Mouse (Mus musculus) embryonic fibroblast, embryonic 13.5 days (primary cell): Measurements from ENCODE around the gene Plrg1. TPM values are rescaled to one million over a fixed set of nuclear protein-coding genes. Genes with fewer than 3 reads are reported as not detected.
A peak's percentile ranks its signal among the peaks of the same experiment; 100 is the strongest.

Experiments used
- H3K27ac ChIP-seq: 2 replicates; pipeline ENCODE4 v1.5.1; 2012; ENCODE audit warnings: low read length, control low read depth, inconsistent platforms; ENCODE audit not compliant: insufficient read depth
- H3K4me1 ChIP-seq: 2 replicates; pipeline ENCODE4 v1.6.1; 2011; ENCODE audit warnings: low read length; ENCODE audit not compliant: control insufficient read depth, insufficient read depth
- H3K4me3 ChIP-seq: 2 replicates; pipeline ENCODE4 v1.5.1; 2011; ENCODE audit warnings: mild to moderate bottlenecking, control low read depth, low read length; ENCODE audit not compliant: insufficient read depth
- CTCF ChIP-seq: IDR thresholded peaks from 2 replicates; pipeline ENCODE4 v1.5.1; 2011; ENCODE audit warnings: mild to moderate bottlenecking, control low read depth, low read length, moderate library complexity, borderline replicate concordance; ENCODE audit not compliant: insufficient read depth
- POLR2A ChIP-seq: IDR thresholded peaks from 2 replicates; pipeline ENCODE4 v1.6.1; 2011; ENCODE audit warnings: low read depth, mild to moderate bottlenecking, control low read depth, low read length, moderate library complexity
- polyA plus RNA-seq: library from polyadenylated mRNA; stranded (reverse); fragments of >200 nt; gene quantifications from 2 replicates; pipeline ENCODE4 v1.2.4, GENCODE M21; 2011; ENCODE audit warnings: low read depth; ENCODE audit not compliant: missing spikeins, insufficient read length

Gene Plrg1
- polyA plus RNA-seq, 1 experiment: 51.1 TPM

DNA sequence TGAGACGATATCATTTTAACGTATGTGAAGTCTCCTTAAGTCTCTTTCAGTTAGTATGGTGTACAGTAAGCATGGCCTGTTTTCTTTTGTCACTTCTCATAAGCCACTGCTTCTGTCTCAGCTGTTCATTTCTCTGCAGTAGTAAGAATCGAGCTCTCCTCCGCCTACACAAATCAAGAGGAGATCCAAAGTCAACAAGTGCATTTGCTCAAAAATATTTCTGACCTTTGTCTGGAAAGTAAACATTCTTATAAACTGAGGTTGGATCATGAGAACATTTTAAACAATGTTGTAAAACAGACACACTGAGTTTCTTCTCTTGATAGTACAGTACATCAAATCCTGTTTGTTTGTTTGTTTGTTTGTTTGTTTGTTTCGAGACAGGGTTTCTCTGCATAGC, 4.7 kb upstream of the Plrg1 start:
- H3K4me3 ChIP-seq: no peak overlapping the region
- no peaks in the 10 kb centered on the region for H3K4me1 ChIP-seq
- H3K27ac ChIP-seq: no peak overlapping the region
- TF ChIP-seq CTCF (no peak), POLR2A (no peak)

DNA sequence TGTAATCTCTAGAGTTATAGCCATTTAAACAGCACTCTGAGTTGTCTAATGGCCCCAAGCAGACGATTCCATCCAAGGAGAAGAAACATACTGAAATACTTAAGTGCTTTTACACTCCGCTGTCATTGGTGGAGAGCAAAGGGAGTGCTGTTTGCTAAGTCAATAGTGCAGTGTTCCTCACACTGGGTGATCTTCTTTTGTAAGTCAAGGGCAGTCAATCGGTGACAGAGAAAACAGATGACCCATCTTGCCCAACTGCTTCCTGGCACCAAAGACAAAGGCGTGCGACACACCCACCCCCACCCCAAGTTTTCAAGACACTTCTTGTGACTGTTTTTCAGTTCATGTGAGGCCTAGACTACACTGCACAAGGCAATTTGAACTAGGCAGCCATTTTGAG, 3.2 kb upstream of the Plrg1 start:
- Histone ChIP-seq H3K4me3 (no peak overlapping the region), H3K4me1 (peaks cover 2% of the 10 kb centered on the region; the same call in 1 of the 2 replicates), H3K27ac (no peak overlapping the region)
- TF ChIP-seq POLR2A (no peak), CTCF (no peak)

DNA sequence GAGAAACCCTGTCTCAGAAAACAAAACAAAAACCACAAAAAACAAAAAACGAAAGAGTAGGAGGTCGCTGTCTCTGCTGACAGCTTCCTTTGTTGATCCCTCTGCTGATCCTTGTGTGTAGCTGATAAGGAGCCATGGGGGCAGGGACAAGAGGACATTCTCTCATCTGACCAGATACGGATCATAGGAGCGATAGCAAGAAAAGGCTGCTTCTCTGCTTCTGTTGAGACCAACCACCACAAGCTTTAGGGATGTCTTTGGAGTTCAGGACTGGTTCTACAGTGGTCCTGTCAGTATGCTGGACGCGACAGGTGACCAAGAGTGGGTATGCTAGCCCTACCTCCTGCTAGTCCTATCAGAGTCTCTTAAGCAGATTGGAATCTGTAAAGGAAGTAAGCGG, 2.2 kb upstream of the Plrg1 start:
- TF ChIP-seq POLR2A (no peak), CTCF (no peak)
- Histone ChIP-seq H3K27ac (no peak overlapping the region), H3K4me1 (peaks cover 2% of the 10 kb centered on the region; the same call in 1 of the 2 replicates), H3K4me3 (no peak overlapping the region)

DNA sequence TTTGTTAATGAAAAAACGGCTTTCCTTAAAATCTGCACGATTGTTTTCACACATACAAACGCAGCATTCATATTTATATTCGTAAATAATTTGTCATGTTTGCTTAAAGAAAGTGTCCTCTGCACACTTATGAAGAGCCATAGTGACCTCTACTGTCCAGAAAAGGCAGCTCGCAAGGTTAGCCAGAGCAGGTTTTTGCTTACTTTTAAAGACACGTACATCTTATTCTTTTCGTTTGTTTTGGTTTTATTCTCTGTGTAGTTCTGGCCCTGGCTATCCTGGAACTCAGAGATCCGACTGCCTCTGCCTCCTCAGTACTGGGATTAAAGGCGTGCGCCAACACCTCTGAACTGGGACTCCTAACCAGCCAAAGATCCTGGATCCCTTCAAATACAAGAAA, 1.6 kb upstream of the Plrg1 start:
- TF ChIP-seq POLR2A (no peak), CTCF (peak; percentile 2; the same call in 1 of the 2 replicates)
- peaks cover 2% of the 10 kb centered on the region; the same call in 1 of the 2 replicates for H3K4me1 ChIP-seq
- no peak overlapping the region for H3K4me3 ChIP-seq
- H3K27ac ChIP-seq: no peak overlapping the region

DNA sequence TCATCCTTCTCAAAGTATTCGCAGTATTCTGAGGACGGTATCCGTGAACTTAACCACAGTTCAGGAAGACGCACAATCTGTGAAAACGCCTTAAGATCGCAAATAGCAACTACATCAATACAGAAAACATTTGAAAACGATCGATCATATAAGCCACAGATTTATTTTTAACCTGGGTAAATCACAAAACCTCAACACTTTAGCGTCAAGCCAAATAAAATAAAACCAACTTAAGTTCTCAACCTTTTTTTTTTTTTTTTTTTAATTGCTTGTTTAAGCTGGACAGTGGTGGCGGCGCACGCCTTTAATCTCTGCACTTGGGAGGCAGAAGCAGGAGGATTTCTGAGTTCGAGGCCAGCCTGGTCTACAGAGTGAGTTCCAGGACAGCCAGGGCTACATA, 563 bp upstream of the Plrg1 start:
- no peak for TF ChIP-seq POLR2A
- TF ChIP-seq CTCF: no peak
- Histone ChIP-seq H3K4me1 (peaks cover 2% of the 10 kb centered on the region; the same call in 1 of the 2 replicates), H3K4me3 (peak overlapping the region; percentile 45), H3K27ac (no peak overlapping the region)

DNA sequence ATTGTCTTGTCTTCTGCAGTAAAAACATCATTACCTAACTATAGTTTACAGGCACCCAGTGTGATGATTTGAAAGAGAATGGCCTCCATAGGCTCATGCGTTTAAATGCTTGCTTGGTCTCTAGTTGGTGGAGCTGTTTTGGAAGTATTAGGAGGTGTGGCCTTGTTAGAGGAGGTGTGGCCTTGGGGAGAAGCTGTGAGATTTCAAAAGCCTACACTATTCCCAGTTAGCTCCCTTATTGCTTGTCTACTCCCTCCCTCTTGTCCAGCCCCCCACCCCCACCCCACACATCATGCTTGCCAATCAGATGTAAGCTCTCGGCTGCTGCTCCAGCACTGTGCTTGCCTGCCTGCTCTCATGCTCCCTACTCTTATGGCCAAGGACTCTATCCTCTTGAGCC, 1.7 kb downstream of the Plrg1 start:
- Histone ChIP-seq H3K4me3 (no peak overlapping the region), H3K27ac (no peak overlapping the region), H3K4me1 (peaks cover 2% of the 10 kb centered on the region; the same call in 1 of the 2 replicates)
- TF ChIP-seq POLR2A: no peak
- no peak for TF ChIP-seq CTCF

DNA sequence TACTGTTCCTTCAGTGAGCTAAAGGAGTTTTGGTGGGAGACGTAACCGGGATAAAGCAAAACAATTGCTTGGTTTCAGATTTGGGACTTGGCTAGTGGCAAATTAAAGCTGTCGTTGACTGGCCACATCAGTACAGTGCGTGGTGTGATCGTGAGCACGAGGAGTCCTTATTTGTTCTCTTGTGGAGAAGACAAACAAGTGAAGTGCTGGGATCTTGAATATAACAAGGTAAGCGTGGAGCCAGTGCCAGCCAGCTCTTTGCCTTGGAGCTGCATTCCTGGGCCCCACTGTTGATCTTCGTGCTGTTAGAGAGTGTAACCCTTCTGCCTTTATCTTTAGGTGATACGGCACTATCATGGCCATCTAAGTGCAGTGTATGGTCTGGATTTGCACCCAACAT, 12.6 kb downstream of the Plrg1 start:
- H3K4me1 ChIP-seq: no peaks in the 10 kb centered on the region
- TF ChIP-seq CTCF (no peak), POLR2A (no peak)
- no peak overlapping the region for H3K27ac ChIP-seq
- no peak overlapping the region for H3K4me3 ChIP-seq

DNA sequence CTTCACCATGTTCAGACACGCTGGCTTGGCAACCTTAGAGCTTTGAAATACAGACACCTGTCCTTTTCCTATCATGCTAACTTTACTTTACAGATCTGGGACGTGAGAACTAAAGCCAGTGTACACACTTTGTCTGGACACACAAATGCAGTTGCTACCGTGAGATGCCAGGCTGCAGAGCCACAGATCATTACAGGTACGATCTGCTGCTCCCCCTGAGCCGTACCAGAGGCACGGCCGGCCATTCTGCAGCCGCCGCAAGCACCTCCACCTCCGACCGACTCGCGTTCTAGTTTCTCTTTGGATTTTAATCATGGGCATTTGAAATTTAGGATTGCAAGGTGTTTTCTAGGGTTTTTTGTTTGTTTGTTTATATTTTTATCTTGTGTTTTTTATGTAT, 13.5 kb downstream of the Plrg1 start:
- no peaks in the 10 kb centered on the region for H3K4me1 ChIP-seq
- H3K27ac ChIP-seq: no peak overlapping the region
- TF ChIP-seq CTCF (no peak), POLR2A (no peak)
- H3K4me3 ChIP-seq: no peak overlapping the region

DNA sequence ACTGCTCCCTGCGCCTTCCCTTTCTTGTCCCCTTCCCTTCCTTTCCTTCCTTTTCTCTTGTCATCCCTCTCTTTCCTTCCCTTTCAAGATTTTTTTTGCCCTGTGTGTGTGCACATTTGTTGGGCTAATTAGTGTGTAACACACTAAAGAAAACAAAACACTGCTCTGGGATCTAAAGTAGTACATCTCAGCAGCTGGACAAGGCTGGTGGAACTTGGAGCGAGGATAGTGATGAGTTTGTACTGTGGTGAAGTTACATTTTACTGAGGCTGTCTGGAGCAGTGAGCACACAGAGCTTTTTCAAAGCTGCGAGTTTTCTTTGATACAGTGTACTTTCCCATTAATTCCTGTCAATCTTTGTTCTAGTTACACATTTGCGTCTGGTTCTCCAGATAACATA, 14.9 kb downstream of the Plrg1 start:
- peak overlapping the region; percentile 49; the same call in 1 of the 2 replicates for H3K27ac ChIP-seq
- H3K4me1 ChIP-seq: no peaks in the 10 kb centered on the region
- no peak for TF ChIP-seq CTCF
- TF ChIP-seq POLR2A: no peak
- H3K4me3 ChIP-seq: no peak overlapping the region

DNA sequence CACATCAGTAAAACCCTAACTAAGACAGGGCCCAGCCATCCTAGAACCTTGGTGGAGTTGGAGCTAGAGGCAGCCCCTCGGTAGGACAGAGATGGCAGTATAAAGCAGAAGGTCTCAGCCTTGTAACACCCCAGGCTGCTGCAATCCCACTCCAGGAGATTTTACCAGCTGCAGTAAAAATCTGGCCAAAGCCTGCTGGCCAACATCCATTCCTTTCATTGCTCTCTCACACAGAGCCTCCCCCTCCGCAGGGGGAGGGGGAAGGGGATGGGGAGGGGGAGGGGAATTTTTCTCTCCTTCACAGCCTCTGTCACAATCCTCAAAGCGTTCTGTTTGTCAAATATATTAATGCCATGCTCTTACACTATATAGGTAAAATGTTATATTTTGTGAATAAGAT, 21.2 kb downstream of the Plrg1 start:
- H3K27ac ChIP-seq: no peak overlapping the region
- no peaks in the 10 kb centered on the region for H3K4me1 ChIP-seq
- no peak overlapping the region for H3K4me3 ChIP-seq
- TF ChIP-seq POLR2A: no peak
- TF ChIP-seq CTCF: no peak

DNA sequence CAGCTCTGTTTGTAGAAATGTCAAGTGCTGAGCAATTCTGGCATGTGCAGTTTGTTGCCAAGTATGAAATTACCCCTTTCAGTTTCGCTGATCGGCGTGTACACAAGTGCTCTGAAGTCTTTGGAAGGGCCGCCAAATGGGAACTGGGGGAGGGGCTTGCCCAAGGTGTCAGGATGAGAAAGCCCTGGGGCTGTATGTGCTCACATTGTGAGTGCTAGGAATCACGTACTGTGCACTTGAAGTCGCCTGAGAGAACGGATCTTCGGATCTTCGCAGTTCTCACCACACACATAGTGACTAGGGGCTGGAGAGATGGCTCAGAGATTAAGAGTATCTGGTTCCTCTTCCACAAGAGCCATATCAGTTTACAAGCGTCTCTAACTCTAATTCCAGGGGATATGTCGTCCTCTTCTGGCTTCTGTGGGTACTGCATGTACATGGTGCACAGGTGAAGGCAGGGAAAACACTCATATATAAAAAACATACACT, 25.3 kb downstream of the Plrg1 start:
- Histone ChIP-seq H3K4me3 (peak overlapping the region; percentile 16), H3K4me1 (no peaks in the 10 kb centered on the region), H3K27ac (no peak overlapping the region)
- TF ChIP-seq CTCF (0 out of 2 replicates have a peak, but pooled peaks have one; percentile 3), POLR2A (no peak)
